Mouse (Mus musculus): Measurements from ENCODE around the gene Fdxr. TPM values are rescaled to one million over a fixed set of nuclear protein-coding genes. Genes with fewer than 3 reads are reported as not detected.
A peak's percentile ranks its signal among the peaks of the same experiment; 100 is the strongest.

Fdxr gene
- polyA plus RNA-seq, 1 experiment from 2014 or later, result 14.2 TPM

DNA sequence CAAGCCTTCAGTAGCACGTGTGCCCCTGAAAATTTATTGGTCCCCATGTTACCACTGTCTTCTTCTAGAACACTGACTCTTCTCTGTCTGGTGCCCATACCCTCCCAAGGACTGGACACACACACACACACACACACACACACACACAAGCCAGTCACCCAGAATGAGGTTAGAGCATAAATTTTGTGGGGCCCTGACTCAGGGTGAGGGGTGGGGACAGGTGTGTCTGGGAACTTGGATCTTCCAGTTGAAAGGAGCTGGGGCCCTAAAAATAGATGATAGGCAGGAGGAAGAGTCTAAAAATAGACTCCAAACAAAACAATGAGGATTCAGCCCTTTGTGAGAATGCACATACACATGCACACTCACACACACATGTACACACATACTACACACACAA, 31.9 kb upstream of the Fdxr start:
- no peak for DNase-seq (ENCODE audit: low spot score)
- WGBS, result 43% methylated on average over 1 of the region's 1 CpGs
- ATAC-seq (replicated peaks; ENCODE audit: low FRiP score, low TSS enrichment, low read depth), result no peak
- Histone ChIP-seq H3K4me1 (replicated peaks; ENCODE audit: control insufficient read depth, insufficient read depth, low read length) (no peaks in the 10 kb centered on the region), H3K9me3 (ENCODE audit: control insufficient read depth, low read length) (no peaks in the 10 kb centered on the region), H3K4me2 (ENCODE audit: low read length) (no peak overlapping the region), H3K4me3 (ENCODE audit: low read depth, low read length) (no peak overlapping the region), H3K9ac (ENCODE audit: low read length) (no peak overlapping the region), H3K27me3 (replicated peaks; ENCODE audit: control insufficient read depth, insufficient read depth, low read length) (no peaks in the 10 kb centered on the region; the same call in 1 of the 2 replicates), H3K36me3 (ENCODE audit: control insufficient read depth, insufficient read depth, low read length) (no peaks in the 10 kb centered on the region), H3K27ac (ENCODE audit: low read depth) (no peak overlapping the region)

DNA sequence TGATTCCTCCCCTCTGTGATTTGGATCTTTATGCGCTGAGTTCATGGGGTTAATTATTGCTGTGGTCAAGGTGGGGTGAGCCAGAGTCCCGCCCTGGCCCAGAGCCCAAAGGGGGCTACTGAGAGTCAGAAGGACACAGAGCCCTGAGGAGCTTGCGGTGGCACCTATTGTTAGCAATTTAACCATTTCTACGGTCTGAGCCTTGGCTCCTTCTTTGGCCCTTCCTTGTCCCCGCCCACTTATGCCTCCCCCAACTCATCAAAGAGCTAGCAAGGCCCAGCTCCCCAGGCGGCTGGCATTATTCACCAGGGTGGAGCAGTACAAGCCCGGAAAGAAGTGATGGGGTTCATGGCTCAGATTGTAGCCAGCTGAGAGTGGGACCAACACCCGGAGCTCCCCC, 30.0 kb upstream of the Fdxr start, which contains the start of gene Otop2:
TSS of gene Otop2 (plus strand) at position 301 of the 400 bp plus-strand sequence.
- H3K27ac ChIP-seq (ENCODE audit: low read depth), result no peak within 1 kb of the TSS
- H3K4me1 ChIP-seq (replicated peaks; ENCODE audit: control insufficient read depth, insufficient read depth, low read length), result no peaks in the 10 kb centered on the region
- no peak within 1 kb of the TSS for H3K9ac ChIP-seq (ENCODE audit: low read length)
- no peaks in the 10 kb centered on the region for H3K9me3 ChIP-seq (ENCODE audit: control insufficient read depth, low read length)
- H3K36me3 ChIP-seq (ENCODE audit: control insufficient read depth, insufficient read depth, low read length), result no peaks in the 10 kb centered on the region
- no peak for ATAC-seq (replicated peaks; ENCODE audit: low FRiP score, low TSS enrichment, low read depth)
- DNase-seq (ENCODE audit: low spot score), result no peak
- no peak within 1 kb of the TSS for H3K4me2 ChIP-seq (ENCODE audit: low read length)
- H3K4me3 ChIP-seq (ENCODE audit: low read depth, low read length), result no peak within 1 kb of the TSS
- WGBS, result 22% methylated on average over 8 of the region's 8 CpGs
- H3K27me3 ChIP-seq (replicated peaks; ENCODE audit: control insufficient read depth, insufficient read depth, low read length), result no peaks in the 10 kb centered on the region

DNA sequence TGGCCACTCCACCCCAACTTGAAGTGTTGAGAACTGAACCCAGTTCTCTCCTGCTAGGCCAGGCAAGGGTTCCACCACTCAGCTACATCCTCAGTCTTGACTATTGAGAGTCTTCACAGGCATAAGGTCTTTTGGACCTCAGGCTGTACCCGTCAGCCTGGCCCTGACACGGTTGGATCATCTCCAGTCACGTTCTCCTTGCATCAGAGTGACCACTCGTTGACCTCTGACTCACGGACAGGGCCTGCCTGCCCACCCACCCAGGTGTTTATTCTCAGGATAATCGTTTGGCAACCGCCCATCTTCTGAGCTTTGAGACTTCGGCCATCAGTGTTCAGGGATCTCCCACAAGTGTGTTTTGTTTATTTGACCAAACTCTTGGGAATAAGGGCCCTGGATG, 26.3 kb upstream of the Fdxr start:
- ATAC-seq (replicated peaks; ENCODE audit: low FRiP score, low TSS enrichment, low read depth), result no peak
- Histone ChIP-seq H3K4me2 (ENCODE audit: low read length) (no peak overlapping the region), H3K27ac (ENCODE audit: low read depth) (no peak overlapping the region), H3K4me3 (ENCODE audit: low read depth, low read length) (no peak overlapping the region), H3K9ac (ENCODE audit: low read length) (no peak overlapping the region), H3K27me3 (replicated peaks; ENCODE audit: control insufficient read depth, insufficient read depth, low read length) (peaks cover 2% of the 10 kb centered on the region; the same call in 1 of the 2 replicates), H3K36me3 (ENCODE audit: control insufficient read depth, insufficient read depth, low read length) (no peaks in the 10 kb centered on the region), H3K9me3 (ENCODE audit: control insufficient read depth, low read length) (no peaks in the 10 kb centered on the region), H3K4me1 (replicated peaks; ENCODE audit: control insufficient read depth, insufficient read depth, low read length) (no peaks in the 10 kb centered on the region)
- 31% methylated on average over 8 of the region's 8 CpGs for WGBS
- no peak for DNase-seq (ENCODE audit: low spot score)

DNA sequence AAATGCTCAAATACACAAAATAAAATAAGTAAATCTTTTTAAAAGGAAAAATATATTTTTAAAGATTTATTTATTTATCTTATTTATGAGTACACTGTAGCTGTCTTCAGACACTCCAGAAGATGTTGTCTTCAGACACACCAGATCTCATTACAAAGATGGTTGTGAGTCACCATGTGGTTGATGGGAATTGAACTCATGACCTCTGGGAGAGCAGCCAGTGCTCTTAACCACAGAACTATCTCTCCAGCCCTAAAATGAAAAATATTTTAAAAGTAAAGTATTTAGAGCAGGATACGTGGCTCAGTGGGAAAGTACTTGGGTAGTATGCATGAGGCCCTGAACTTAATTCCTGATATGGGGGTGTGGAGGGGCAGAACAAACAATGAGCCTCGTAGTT, 24.5 kb upstream of the Fdxr start:
- H3K9me3 ChIP-seq (ENCODE audit: control insufficient read depth, low read length), result no peaks in the 10 kb centered on the region
- no peaks in the 10 kb centered on the region for H3K36me3 ChIP-seq (ENCODE audit: control insufficient read depth, insufficient read depth, low read length)
- no peak for DNase-seq (ENCODE audit: low spot score)
- H3K27ac ChIP-seq (ENCODE audit: low read depth), result no peak overlapping the region
- no peaks in the 10 kb centered on the region; the same call in 1 of the 2 replicates for H3K4me1 ChIP-seq (replicated peaks; ENCODE audit: control insufficient read depth, insufficient read depth, low read length)
- H3K4me2 ChIP-seq (ENCODE audit: low read length), result no peak overlapping the region
- 87% methylated on average over 2 of the region's 2 CpGs for WGBS
- peaks cover 18% of the 10 kb centered on the region for H3K27me3 ChIP-seq (replicated peaks; ENCODE audit: control insufficient read depth, insufficient read depth, low read length)
- H3K4me3 ChIP-seq (ENCODE audit: low read depth, low read length), result no peak overlapping the region
- no peak for ATAC-seq (replicated peaks; ENCODE audit: low FRiP score, low TSS enrichment, low read depth)
- H3K9ac ChIP-seq (ENCODE audit: low read length), result no peak overlapping the region

DNA sequence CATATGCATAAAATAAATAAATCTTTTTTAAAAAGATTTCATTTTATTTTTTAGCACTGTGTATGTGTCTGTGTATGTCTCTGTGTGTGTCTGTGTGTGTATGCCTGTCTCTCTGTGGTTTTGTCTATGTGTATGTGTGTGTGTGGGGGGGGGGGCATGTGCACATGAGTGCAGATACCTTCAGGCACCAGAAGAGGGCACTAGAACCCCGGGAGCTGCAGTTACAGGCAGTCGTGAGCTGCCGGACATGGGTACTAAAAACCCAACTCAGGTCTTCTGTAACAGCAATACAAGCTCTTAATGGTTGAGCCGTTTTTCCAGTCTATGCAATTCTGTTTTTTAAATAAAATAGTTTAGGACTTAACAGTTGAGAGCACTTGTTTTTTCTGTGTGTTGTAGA, 23.9 kb upstream of the Fdxr start:
- no peak for ATAC-seq (replicated peaks; ENCODE audit: low FRiP score, low TSS enrichment, low read depth)
- H3K27ac ChIP-seq (ENCODE audit: low read depth), result no peak overlapping the region
- no peaks in the 10 kb centered on the region for H3K36me3 ChIP-seq (ENCODE audit: control insufficient read depth, insufficient read depth, low read length)
- H3K9ac ChIP-seq (ENCODE audit: low read length), result no peak overlapping the region
- no peaks in the 10 kb centered on the region; the same call in 1 of the 2 replicates for H3K4me1 ChIP-seq (replicated peaks; ENCODE audit: control insufficient read depth, insufficient read depth, low read length)
- no peak for DNase-seq (ENCODE audit: low spot score)
- H3K9me3 ChIP-seq (ENCODE audit: control insufficient read depth, low read length), result no peaks in the 10 kb centered on the region
- peaks cover 19% of the 10 kb centered on the region for H3K27me3 ChIP-seq (replicated peaks; ENCODE audit: control insufficient read depth, insufficient read depth, low read length)
- no peak overlapping the region for H3K4me2 ChIP-seq (ENCODE audit: low read length)
- H3K4me3 ChIP-seq (ENCODE audit: low read depth, low read length), result no peak overlapping the region
- WGBS, result 88% methylated on average over 4 of the region's 4 CpGs

DNA sequence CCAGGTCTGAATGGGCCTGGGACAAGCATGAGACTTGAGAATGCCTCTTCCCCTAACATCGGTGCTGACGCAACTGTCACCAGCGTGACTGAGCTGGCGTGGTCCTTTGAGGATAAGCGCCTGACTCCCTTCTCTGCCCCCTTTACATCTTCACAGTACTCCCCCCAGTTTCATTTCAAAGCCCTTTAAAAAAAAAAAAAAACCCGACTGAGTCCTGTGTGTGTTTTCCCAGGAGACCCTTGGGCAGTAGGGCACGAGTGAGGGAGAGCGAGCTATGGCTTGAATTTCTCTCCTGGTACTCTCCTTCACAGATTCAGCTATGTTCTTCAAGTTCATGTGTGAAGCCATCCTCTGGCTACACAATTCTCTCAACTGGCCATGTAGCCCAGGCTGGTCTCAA, 21.3 kb upstream of the Fdxr start:
- WGBS, result 77% methylated on average over 8 of the region's 8 CpGs
- H3K36me3 ChIP-seq (ENCODE audit: control insufficient read depth, insufficient read depth, low read length), result no peaks in the 10 kb centered on the region
- H3K27ac ChIP-seq (ENCODE audit: low read depth), result no peak overlapping the region
- H3K4me2 ChIP-seq (ENCODE audit: low read length), result no peak overlapping the region
- H3K4me1 ChIP-seq (replicated peaks; ENCODE audit: control insufficient read depth, insufficient read depth, low read length), result no peaks in the 10 kb centered on the region; the same call in none of the 2 replicates
- H3K4me3 ChIP-seq (ENCODE audit: low read depth, low read length), result no peak overlapping the region
- peaks cover 19% of the 10 kb centered on the region for H3K27me3 ChIP-seq (replicated peaks; ENCODE audit: control insufficient read depth, insufficient read depth, low read length)
- no peak for DNase-seq (ENCODE audit: low spot score)
- ATAC-seq (replicated peaks; ENCODE audit: low FRiP score, low TSS enrichment, low read depth), result no peak
- H3K9ac ChIP-seq (ENCODE audit: low read length), result no peak overlapping the region
- no peaks in the 10 kb centered on the region for H3K9me3 ChIP-seq (ENCODE audit: control insufficient read depth, low read length)

DNA sequence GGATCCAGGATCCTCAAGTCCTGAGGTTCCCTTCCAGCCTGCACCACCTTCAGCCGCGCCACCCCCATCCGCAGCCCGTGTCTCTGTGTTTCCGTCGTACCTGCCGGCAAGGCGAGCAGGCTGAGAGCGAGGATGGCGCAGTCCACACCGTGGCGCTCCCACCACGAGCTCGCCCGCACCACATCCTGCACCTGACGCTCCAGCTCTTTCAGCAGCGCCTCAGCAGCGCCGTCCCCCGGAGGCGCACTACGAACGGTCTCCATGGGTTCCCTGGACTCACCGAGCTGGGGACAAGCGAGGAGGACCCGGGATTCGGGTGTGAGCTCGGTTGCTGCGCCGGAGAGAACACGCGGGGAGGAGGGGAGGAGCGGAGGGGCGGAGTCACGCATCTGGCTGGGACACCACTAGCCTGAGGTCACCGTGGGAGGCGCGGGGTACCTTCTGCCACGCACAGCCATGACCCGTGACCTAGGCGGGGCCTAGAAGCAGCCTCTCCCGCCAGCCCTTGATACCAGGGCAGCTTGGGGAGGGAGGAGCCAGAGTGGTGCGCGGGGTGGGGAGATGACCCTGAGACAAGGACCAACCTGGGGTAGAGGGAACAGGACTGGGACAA, 20.5 kb upstream of the Fdxr start, which contains the start of gene Fads6:
TSS of gene Fads6 (minus strand) at position 450 of the 613 bp plus-strand sequence.
- no peaks in the 10 kb centered on the region; the same call in none of the 2 replicates for H3K4me1 ChIP-seq (replicated peaks; ENCODE audit: control insufficient read depth, insufficient read depth, low read length)
- H3K27ac ChIP-seq (ENCODE audit: low read depth), result no peak within 1 kb of the TSS
- H3K9ac ChIP-seq (ENCODE audit: low read length), result peak within 1 kb of the TSS; percentile 36

DNA sequence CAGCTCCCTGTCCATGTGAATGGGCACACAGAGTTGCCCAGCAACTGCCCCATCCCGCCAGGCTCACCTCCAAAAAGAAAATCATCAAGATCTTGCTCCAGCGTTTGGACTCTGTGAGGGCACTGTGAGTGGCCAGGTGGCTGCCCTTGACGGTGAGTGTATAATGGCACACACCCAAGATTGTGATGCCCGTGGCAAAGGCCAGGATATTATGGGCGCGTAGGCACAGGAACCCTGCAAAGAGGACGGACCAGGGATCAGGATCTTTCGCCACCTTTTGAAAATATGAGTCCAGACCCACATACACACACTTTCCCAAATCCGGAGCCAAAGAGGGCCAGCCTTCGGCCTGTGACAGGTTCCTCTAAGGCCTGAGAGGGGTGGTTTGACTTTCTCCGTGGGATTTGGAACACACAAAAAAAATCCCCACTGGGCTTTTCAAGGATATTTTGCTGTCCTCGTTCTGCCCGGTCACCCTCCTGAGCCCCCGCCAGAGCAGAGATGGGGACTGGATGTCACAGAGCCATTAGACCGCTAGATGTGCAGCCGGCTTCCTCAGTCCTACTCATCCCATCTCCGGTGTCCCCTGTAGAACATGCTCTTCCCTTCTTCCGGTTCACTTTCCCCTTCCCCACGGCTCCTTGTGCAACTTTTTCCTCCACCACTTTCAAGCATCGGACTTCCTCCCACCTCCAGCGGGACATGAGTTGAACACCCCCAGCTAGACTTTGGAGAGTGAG, 19.8 kb upstream of the Fdxr start:
- ATAC-seq (replicated peaks; ENCODE audit: low FRiP score, low TSS enrichment, low read depth) (no peak), DNase-seq (ENCODE audit: low spot score) (peak; percentile 55)
- H3K9me3 ChIP-seq (ENCODE audit: control insufficient read depth, low read length), result no peaks in the 10 kb centered on the region
- H3K27me3 ChIP-seq (replicated peaks; ENCODE audit: control insufficient read depth, insufficient read depth, low read length), result peaks cover 19% of the 10 kb centered on the region
- H3K27ac ChIP-seq (ENCODE audit: low read depth), result no peak overlapping the region
- peak overlapping the region; percentile 73 for H3K4me2 ChIP-seq (ENCODE audit: low read length)
- H3K36me3 ChIP-seq (ENCODE audit: control insufficient read depth, insufficient read depth, low read length), result no peaks in the 10 kb centered on the region
- H3K4me1 ChIP-seq (replicated peaks; ENCODE audit: control insufficient read depth, insufficient read depth, low read length), result no peaks in the 10 kb centered on the region; the same call in none of the 2 replicates
- H3K9ac ChIP-seq (ENCODE audit: low read length), result peak overlapping the region; percentile 36
- H3K4me3 ChIP-seq (ENCODE audit: low read depth, low read length), result peak overlapping the region; percentile 39
- WGBS, result 55% methylated on average over 21 of the region's 21 CpGs

More for the DNA sequence above, 20.5 kb upstream of the Fdxr start, which contains the start of gene Fads6:
- peak; percentile 77 for DNase-seq (ENCODE audit: low spot score)
- H3K9me3 ChIP-seq (ENCODE audit: control insufficient read depth, low read length), result no peaks in the 10 kb centered on the region
- H3K27me3 ChIP-seq (replicated peaks; ENCODE audit: control insufficient read depth, insufficient read depth, low read length), result peaks cover 19% of the 10 kb centered on the region
- peak within 1 kb of the TSS; percentile 39 for H3K4me3 ChIP-seq (ENCODE audit: low read depth, low read length)
- 1% methylated on average over 44 of the region's 44 CpGs for WGBS
- H3K36me3 ChIP-seq (ENCODE audit: control insufficient read depth, insufficient read depth, low read length), result no peaks in the 10 kb centered on the region
- H3K4me2 ChIP-seq (ENCODE audit: low read length), result peak within 1 kb of the TSS; percentile 73
- peak; percentile 66 for ATAC-seq (replicated peaks; ENCODE audit: low FRiP score, low TSS enrichment, low read depth)

All from intestine, embryonic 14.5 days (tissue).